Mouse (Mus musculus): Measurements from ENCODE around the gene Irs2.

DNA sequence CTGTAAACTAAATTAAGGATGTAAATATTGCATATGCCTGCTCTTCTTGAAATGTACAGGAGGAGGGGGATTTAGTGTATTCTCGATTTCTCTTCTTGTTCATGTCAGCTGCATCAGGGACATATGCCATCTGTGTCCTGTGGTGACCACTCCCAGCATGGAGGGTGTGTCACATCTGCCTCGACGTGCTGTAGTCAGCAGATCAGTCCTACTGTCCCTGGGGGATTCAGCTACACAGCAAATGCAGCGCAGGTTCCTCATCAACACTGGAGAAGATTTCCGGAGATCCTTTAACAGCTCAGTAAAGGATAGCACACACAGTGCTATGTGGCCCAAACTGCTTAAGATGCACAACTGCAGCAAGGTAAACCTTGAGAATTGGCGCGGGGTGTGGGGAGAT is 23.2 kb downstream of the Irs2 start:
- TF ChIP-seq CTCF (IDR thresholded peaks at IDR 0.05; ENCODE audit: borderline replicate concordance, insufficient read depth, low read length) (no peak), POLR2A (IDR thresholded peaks at IDR 0.05; ENCODE audit: low read depth, low read length) (no peak)

Measured in embryonic fibroblast, embryonic 13.5 days (primary cell).